Mouse (Mus musculus) limb, embryonic 10.5 days (tissue): ENCODE measurements around the gene Ano1. TPM values are rescaled to one million over a fixed set of nuclear protein-coding genes. Genes with fewer than 3 reads are reported as not detected.

Experiments
- DNase-seq: peaks from one replicate; pipeline ENCODE4 v3.0.0-alpha.2; 2017; ENCODE audit warnings: low spot score
- H3K27ac ChIP-seq: fragments of 300-500 bp; sonication (generic); 2 replicates; pipeline ENCODE4 v1.5.1; 2016; ENCODE audit warnings: mild to moderate bottlenecking
- H3K27me3 ChIP-seq: fragments of 300-500 bp; sonication (generic); 2 replicates; pipeline ENCODE4 v1.6.1; 2016; ENCODE audit warnings: low read depth, mild to moderate bottlenecking; ENCODE audit not compliant: poor library complexity, severe bottlenecking
- H3K36me3 ChIP-seq: fragments of 300-500 bp; sonication (generic); 2 replicates; pipeline ENCODE4 v1.6.1; 2016; ENCODE audit warnings: mild to moderate bottlenecking, moderate library complexity
- H3K4me1 ChIP-seq: fragments of 300-500 bp; sonication (generic); 2 replicates; pipeline ENCODE4 v1.6.1; 2016
- H3K4me3 ChIP-seq: fragments of 300-500 bp; sonication (generic); 2 replicates; pipeline ENCODE4 v1.5.1; 2016; ENCODE audit warnings: mild to moderate bottlenecking, moderate library complexity
- H3K9me3 ChIP-seq: fragments of 300-500 bp; sonication (generic); replicated peaks from 2 replicates; pipeline ENCODE4 v1.6.1; 2016; ENCODE audit warnings: mild to moderate bottlenecking
- WGBS: fragments of 180-500 bp; shearing (Covaris S2); methylation state at CpG from one replicate; pipeline ENCODE4 v1.1.7; 2016; 5-methylcytosine and 5-hydroxymethylcytosine counted together
- polyA plus RNA-seq: library from polyadenylated mRNA; unstranded; fragments of >200 nt; fragmentation: Nextera tagmentation; extraction: Ambion mirVana; gene quantifications from 2 replicates; pipeline ENCODE4 v1.2.1, GENCODE M21; 2016

The Ano1 gene
- polyA plus RNA-seq, 1 experiment from 2014 or later: 3.1 TPM

DNA sequence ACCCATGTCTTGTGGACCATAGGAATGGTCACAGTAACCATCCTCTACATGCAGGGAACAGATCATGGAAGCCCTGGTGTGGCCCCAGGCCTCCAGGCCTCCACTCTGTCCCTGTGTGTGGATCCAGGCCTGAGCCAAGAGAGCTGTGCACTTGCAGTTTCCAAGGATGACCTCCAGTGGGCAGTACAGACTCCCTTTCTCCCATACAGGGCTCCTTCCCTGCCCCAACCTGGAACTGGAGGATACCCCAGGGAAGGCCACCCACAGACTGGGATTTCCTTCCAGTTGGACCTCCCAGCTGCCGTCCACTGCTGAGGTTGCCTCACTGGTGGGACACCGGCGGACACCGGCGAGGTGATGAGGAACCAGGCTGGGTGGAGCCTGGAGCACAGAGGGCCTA lies 29.6 kb upstream of the Ano1 start:
- H3K9me3 ChIP-seq: no peaks in the 10 kb centered on the region
- H3K27me3 ChIP-seq: no peaks in the 10 kb centered on the region
- H3K4me1 ChIP-seq: peaks cover 5% of the 10 kb centered on the region
- no peaks in the 10 kb centered on the region for H3K36me3 ChIP-seq
- peak; percentile 53 for DNase-seq
- H3K4me3 ChIP-seq: no peak overlapping the region
- H3K27ac ChIP-seq: peak overlapping the region; percentile 25; the same call in 1 of the 2 replicates
- WGBS: 56% methylated on average over 5 of the region's 5 CpGs

DNA sequence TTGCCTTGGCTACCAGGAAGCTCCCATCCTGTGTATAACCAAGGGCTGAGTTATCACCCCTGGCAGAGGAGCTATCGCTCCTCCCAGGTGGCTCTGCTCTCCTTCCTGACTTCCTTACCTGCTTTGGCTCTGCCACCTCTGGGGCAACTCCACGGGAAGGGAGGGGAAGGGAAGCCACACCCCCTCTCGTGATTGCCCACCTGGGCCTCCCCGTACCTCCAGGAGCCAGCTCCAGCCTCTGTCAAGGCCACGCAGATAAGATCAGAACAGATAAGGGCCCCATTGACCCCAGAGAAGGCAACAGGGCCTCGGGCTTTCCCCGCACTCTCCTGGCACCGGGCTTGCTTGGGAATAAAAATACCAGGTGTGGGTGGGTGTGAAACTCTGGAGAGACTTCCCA lies 28.4 kb upstream of the Ano1 start:
- no peaks in the 10 kb centered on the region for H3K9me3 ChIP-seq
- H3K36me3 ChIP-seq: no peaks in the 10 kb centered on the region
- no peak overlapping the region for H3K27ac ChIP-seq
- H3K4me1 ChIP-seq: peaks cover 11% of the 10 kb centered on the region
- peaks cover 8% of the 10 kb centered on the region; the same call in 1 of the 2 replicates for H3K27me3 ChIP-seq
- no peak overlapping the region for H3K4me3 ChIP-seq
- 67% methylated on average over 8 of the region's 8 CpGs for WGBS
- DNase-seq: no peak

DNA sequence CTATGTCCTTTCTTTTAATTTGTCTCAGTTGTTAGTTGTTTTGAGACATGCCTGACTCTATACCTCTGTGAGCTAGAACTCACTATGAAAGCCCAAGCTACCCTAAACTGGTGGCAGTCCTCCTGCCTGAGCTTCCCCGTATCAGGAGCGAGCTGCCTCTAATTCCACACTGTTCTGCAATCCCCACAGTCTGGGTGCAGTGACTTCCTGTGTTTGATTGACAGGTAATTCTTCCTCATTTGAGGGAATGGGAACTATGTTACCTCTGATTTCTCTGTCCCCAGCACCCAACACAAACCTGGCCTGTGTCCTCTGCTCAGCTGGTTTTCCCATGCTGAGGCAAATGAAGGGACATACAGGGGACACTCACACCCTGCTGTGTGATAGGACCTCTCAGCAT lies 27.9 kb upstream of the Ano1 start:
- H3K27me3 ChIP-seq: peaks cover 12% of the 10 kb centered on the region; the same call in 1 of the 2 replicates
- no peak overlapping the region for H3K4me3 ChIP-seq
- no peak overlapping the region for H3K27ac ChIP-seq
- H3K36me3 ChIP-seq: no peaks in the 10 kb centered on the region
- 84% methylated on average over 2 of the region's 2 CpGs for WGBS
- H3K4me1 ChIP-seq: peaks cover 11% of the 10 kb centered on the region
- no peaks in the 10 kb centered on the region for H3K9me3 ChIP-seq
- DNase-seq: no peak

DNA sequence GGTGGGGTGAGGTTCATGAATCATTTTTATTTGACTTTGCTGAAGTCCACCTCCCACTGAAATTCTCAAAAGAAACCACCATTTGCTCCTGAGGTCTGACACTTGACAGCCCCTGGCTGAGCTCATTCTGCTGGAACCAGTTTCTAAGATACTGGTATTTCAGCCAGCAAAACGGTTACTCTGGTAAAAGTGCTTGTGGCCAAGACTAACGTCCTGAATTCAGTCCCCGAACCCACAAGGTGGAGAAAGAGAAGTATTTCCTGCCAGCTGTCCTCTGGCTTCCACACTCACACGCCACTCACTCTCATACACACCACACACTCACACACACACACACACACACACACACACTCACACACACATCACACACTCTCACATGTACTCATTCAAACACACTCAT lies 26.0 kb upstream of the Ano1 start:
- Histone ChIP-seq H3K9me3 (no peaks in the 10 kb centered on the region), H3K36me3 (no peaks in the 10 kb centered on the region), H3K4me3 (no peak overlapping the region), H3K27me3 (peaks cover 16% of the 10 kb centered on the region; the same call in 1 of the 2 replicates), H3K4me1 (peaks cover 11% of the 10 kb centered on the region), H3K27ac (no peak overlapping the region)
- 60% methylated on average over 4 of the region's 4 CpGs for WGBS
- DNase-seq: no peak

DNA sequence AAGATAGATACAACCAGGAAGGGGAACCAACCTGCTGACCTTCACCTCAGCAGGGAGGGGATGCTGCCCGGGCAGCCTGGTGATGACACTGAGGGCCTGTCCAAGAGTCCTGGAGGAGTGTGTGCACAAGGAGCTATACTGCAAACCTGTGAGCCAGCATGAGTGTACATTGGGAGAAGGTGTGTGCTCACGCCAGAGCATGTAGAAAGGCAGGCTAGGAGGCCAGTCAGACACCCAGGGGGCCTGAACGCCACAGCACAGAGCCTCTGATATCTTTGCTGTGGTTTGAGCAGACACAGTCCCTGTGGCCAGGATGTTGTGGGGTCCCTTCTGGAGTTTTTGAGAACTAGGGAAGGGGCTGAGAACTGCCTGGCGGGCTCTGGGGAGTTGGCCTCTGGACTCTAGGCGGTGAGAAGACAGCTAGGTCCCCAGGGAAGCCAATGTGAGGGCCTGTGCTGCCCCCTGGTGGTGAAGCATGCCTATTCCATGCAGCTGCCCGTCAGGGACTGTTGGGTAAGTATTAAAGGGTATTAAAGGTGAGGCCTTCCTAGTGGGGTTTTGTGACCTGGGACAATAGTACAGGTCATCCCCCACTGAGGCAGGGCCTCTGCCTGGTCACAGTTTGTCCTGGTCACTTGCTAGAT lies 24.2 kb upstream of the Ano1 start:
- WGBS: 40% methylated on average over 6 of the region's 6 CpGs
- peaks cover 25% of the 10 kb centered on the region for H3K27me3 ChIP-seq

DNA sequence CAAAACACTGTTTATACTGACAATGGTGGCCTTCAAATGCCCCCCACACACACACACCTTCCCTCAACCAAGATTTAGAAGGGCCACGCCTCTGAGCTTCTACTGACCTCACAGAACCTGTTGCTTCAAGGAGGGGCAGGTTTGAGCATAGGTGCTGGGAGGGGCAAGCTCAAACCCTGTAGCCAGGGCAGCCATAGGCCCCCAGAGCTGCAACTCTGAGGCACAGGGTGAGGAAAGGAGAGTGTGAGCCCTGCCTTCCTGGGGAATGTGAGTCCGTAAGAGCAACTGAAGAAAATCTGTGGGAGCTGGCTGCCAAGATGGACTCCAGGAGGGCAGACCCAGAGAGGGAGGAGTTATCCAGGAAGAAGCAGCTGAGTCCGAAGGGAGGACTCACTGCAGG lies 23.4 kb upstream of the Ano1 start:
- Histone ChIP-seq H3K4me1 (peaks cover 22% of the 10 kb centered on the region), H3K27ac (no peak overlapping the region), H3K9me3 (no peaks in the 10 kb centered on the region), H3K36me3 (no peaks in the 10 kb centered on the region), H3K27me3 (peaks cover 25% of the 10 kb centered on the region), H3K4me3 (no peak overlapping the region)
- 69% methylated on average over 3 of the region's 3 CpGs for WGBS
- DNase-seq: no peak

More for the DNA sequence above, 24.2 kb upstream of the Ano1 start:
- H3K4me3 ChIP-seq: no peak overlapping the region
- peaks cover 15% of the 10 kb centered on the region; the same call in 1 of the 2 replicates for H3K4me1 ChIP-seq
- H3K27ac ChIP-seq: peak overlapping the region; percentile 50
- no peaks in the 10 kb centered on the region for H3K9me3 ChIP-seq
- peak; percentile 96 for DNase-seq
- H3K36me3 ChIP-seq: no peaks in the 10 kb centered on the region

DNA sequence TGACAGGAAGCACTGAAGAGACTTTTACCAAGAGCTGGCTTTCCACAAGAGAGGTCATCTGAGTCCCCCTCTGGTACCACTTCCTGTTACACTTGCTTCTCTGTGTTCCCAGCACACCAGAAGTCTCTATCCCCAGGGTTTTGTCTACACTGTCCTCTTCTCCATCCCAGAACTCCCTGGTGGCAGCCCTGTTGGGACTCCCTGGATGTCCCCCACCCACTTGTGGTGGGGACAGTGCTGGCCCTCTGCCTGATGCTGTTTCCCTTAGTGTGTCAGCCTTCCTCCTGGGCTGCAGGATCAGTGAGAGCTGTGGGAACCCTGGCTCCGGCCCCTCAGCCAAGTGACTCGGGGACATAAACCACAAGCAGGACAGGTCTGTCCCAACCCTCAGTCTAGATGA lies 22.5 kb upstream of the Ano1 start:
- H3K4me3 ChIP-seq: no peak overlapping the region
- no peak for DNase-seq
- 0 out of 2 replicates have a peak overlapping the region, but pooled peaks have one; percentile 30 for H3K27ac ChIP-seq
- 85% methylated on average over 2 of the region's 2 CpGs for WGBS
- peaks cover 32% of the 10 kb centered on the region for H3K4me1 ChIP-seq
- H3K27me3 ChIP-seq: peaks cover 25% of the 10 kb centered on the region
- H3K36me3 ChIP-seq: no peaks in the 10 kb centered on the region
- H3K9me3 ChIP-seq: no peaks in the 10 kb centered on the region

DNA sequence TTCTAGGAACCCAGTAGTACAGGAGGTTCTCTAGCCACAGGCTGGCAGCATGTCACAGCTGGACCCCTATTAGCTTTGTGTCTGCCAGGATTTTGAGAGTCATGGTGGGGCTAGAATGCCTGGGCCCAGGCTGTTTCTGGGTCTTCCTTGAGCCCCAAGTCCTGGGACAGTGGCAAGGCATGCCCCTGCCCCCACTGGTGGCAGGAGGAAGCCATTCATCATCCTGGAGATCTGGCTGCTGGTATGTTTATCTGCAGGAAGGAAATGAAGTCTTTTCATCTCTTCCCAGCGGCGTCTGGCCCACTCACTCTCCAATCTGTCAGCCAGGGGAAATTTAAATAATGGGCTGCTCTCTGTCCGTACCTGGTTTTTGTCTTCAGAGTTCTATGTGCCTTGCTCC lies 18.3 kb upstream of the Ano1 start:
- no peaks in the 10 kb centered on the region for H3K9me3 ChIP-seq
- peak overlapping the region; percentile 11; the same call in 1 of the 2 replicates for H3K4me3 ChIP-seq
- H3K27ac ChIP-seq: peak overlapping the region; percentile 78
- H3K4me1 ChIP-seq: peaks cover 28% of the 10 kb centered on the region
- WGBS: 1% methylated on average over 3 of the region's 3 CpGs
- H3K27me3 ChIP-seq: peaks cover 17% of the 10 kb centered on the region
- no peaks in the 10 kb centered on the region for H3K36me3 ChIP-seq
- peak; percentile 49 for DNase-seq

DNA sequence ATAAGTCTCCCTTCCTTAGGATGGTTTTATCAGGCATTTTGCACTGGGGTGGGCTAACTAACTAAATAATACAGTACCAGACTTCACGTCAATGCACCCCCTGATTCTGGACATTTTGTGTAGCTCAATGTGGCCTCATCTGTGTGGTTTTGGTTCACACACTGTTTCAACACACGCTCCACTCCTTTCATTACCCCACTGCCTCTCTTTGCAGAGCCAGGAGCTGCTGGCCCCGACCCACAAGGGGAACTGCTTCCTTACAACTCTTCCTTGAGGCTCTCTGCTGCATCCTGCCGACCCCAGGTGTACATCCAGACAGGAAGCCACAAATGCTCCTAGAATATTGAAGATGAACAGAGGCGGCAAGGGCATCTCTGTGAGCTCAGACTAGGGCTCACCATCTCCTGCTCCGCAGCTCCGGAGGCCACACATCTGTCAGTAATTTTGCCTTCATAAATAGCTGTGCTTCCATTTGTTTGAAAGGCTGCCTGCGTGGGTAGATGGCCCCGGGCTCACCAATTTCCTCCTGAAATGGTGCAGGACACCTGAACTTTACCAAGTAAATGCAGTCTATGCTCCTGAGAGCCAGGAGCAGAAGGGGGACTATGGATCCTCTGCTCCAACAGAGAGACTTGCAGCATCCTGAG lies 17.8 kb upstream of the Ano1 start:
- H3K4me1 ChIP-seq: peaks cover 28% of the 10 kb centered on the region
- H3K4me3 ChIP-seq: peak overlapping the region; percentile 11; the same call in 1 of the 2 replicates
- WGBS: 30% methylated on average over 9 of the region's 9 CpGs
- H3K27me3 ChIP-seq: peaks cover 12% of the 10 kb centered on the region
- peak overlapping the region; percentile 78 for H3K27ac ChIP-seq
- no peaks in the 10 kb centered on the region for H3K9me3 ChIP-seq
- no peaks in the 10 kb centered on the region for H3K36me3 ChIP-seq
- DNase-seq: peak; percentile 38

DNA sequence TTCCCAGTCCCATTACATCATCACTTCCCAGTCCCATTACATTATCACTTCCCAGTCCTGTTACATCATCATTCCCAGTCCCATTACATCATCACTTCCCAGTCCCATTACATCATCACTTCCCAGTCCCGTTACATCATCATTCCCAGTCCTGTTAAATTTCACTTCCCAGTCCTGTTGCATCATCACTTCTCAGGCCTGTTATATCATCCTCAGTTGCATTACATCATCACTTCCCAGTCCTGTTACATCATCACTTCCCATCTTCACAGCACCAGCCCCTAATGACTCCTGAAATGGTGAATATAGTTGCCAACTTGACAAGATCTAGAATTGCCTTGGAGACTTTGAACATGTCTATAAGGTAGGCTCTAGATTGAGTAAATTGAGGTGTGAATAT lies 17.1 kb upstream of the Ano1 start:
- H3K27me3 ChIP-seq: peaks cover 9% of the 10 kb centered on the region
- no peaks in the 10 kb centered on the region for H3K9me3 ChIP-seq
- DNase-seq: no peak
- H3K4me1 ChIP-seq: peaks cover 28% of the 10 kb centered on the region
- no peaks in the 10 kb centered on the region for H3K36me3 ChIP-seq
- H3K27ac ChIP-seq: no peak overlapping the region
- no peak overlapping the region for H3K4me3 ChIP-seq
- WGBS: 93% methylated on average over 1 of the region's 1 CpGs

DNA sequence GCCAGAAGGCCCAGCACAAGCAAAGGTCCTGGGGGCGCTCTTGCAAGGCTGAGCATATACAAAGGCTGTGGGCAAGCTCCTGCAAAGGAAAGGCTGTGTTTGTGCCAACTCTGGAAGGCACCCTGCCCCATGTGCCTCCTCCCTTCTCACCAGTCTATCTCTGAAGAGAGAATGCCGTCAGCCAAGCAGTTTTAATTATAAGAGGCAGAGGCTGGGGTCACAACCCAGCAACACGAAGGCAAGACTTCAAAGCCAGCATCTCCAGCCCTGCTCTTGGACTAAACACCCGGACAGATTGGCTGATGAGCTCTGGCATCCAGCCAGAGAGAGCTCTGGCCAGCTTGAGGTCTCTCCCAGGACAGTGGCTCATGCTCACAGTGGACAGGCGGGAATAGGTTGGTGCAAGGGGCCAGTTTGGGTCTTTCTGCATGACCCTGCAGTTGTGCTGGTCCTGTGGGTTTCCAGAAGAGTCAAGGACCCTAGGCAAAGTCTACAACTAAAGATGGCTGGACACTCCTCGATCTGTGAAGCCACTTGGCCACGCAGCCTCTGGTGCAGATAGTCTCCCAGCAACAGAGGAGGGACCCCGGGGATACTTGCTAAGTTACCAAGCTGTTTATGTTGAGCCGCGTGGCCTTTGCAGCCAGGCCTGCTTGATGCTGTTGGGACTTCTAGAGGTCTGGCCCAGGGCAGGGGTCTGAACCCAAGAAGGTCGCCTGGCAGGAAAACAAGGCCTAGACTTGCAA lies 12.9 kb upstream of the Ano1 start:
- no peak for DNase-seq
- Histone ChIP-seq H3K27ac (no peak overlapping the region), H3K27me3 (no peaks in the 10 kb centered on the region), H3K9me3 (no peaks in the 10 kb centered on the region), H3K36me3 (no peaks in the 10 kb centered on the region), H3K4me1 (peaks cover 27% of the 10 kb centered on the region), H3K4me3 (no peak overlapping the region)
- WGBS: 74% methylated on average over 11 of the region's 11 CpGs

DNA sequence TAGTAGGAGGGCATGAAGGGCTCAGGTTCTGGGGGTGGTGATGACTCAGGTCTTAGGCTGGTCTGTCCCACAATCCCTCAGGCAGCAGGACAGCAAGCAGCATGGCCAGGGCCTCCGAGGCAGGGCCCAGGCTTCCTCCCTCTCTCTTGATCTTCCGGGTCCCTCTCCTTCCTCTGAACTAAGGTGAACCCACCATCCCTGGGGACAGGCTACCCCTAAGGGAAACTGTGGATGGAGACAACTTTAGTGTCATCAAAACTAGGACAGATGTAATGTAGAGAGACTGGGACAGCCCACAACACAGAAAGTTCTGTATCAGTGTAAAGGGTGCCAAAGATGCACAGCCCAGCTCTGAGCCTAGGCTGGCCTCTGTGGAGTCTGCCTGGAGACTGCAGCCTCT lies 12.2 kb upstream of the Ano1 start:
- Histone ChIP-seq H3K9me3 (no peaks in the 10 kb centered on the region), H3K27ac (no peak overlapping the region), H3K4me1 (peaks cover 25% of the 10 kb centered on the region), H3K4me3 (no peak overlapping the region), H3K27me3 (no peaks in the 10 kb centered on the region), H3K36me3 (no peaks in the 10 kb centered on the region)
- no peak for DNase-seq
- WGBS: 85% methylated on average over 2 of the region's 2 CpGs
